Mouse (Mus musculus) olfactory bulb, adult 2 months (tissue): ENCODE data around the gene Pik3cb.

Experiments used
- CTCF ChIP-seq: fragments of 200-500 bp; IDR thresholded peaks from 2 replicates; pipeline ENCODE4 v1.5.1; 2012; ENCODE audit warnings: low read depth, mild to moderate bottlenecking, low read length, moderate library complexity; ENCODE audit not compliant: insufficient read depth
- POLR2A ChIP-seq: fragments of 200-500 bp; IDR thresholded peaks from 2 replicates; pipeline ENCODE4 v1.6.1; 2012; ENCODE audit warnings: mild to moderate bottlenecking, low read depth, low read length, moderate library complexity; ENCODE audit not compliant: insufficient read depth

DNA sequence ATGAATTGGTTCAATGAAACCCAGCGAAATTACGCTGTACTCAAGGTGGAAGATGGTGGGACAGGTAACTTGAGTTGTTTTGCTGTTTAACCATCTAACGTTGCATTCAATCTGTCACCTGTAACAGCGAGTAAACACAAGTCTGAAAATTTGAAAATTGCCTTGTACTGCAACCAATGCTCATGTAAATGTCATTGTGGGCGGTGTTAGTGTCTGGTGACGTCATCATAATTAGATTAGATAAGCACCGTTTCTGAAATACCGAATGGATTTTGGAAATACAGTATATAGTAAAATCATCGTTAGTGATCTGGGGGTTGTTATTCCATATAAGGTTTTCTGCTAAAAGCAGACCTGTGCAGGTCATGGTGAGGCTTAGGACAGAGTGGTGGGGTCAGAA, 153.3 kb downstream of the Pik3cb start:
- TF ChIP-seq POLR2A: no peak
- TF ChIP-seq CTCF: no peak
